Mouse (Mus musculus): ENCODE data around the gene Fam171a2. TPM values are rescaled to one million over a fixed set of nuclear protein-coding genes. Genes with fewer than 3 reads are reported as not detected.

Fam171a2 gene
- polyA plus RNA-seq, 1 experiment from 2014 or later, result 18.0 TPM

DNA sequence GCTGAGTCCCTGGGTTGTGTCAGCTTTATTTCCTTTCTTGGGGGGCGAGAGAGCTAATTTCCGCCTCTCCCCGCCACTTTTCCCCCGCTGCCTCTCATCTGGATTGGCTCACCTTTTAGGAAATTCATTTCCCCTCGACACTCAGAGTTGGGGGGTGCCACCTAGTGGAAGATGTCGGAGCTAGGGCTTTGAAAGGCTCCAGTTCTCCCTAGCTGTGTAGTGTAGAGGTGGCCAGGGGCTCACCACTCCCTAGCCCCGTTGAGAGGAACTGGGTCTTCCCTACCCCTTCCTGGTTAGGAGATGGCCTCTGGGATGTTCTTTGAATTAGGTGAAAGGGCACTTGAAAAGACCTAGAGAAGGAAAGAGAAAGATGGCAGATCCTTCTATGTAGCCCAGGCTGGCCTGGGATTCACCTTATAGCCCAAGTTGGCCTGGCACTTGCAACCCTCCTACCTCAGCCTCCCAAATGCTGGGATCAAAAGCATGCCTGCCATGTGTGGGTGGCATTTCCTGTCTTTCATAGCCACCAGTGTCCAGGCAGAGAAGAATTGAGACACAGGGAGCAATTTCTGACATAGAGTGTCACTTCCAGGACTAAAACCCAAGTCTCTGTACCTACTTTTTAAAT is 16.4 kb downstream of the Fam171a2 start:
- Histone ChIP-seq H3K4me1 (peaks cover 16% of the 10 kb centered on the region), H3K36me3 (peaks cover 20% of the 10 kb centered on the region), H3K27ac (replicated peaks) (peak overlapping the region; percentile 72), H3K4me3 (peak overlapping the region; percentile 54), H3K4me2 (replicated peaks) (peak overlapping the region; percentile 95), H3K9ac (replicated peaks) (peak overlapping the region; percentile 62), H3K9me3 (no peaks in the 10 kb centered on the region), H3K27me3 (peaks cover 21% of the 10 kb centered on the region)
- 0 out of 2 replicates have a peak, but pooled peaks have one; percentile 41 for ATAC-seq (ENCODE audit: low FRiP score, low read depth)
- WGBS, result 2% methylated on average over 7 of the region's 7 CpGs

DNA sequence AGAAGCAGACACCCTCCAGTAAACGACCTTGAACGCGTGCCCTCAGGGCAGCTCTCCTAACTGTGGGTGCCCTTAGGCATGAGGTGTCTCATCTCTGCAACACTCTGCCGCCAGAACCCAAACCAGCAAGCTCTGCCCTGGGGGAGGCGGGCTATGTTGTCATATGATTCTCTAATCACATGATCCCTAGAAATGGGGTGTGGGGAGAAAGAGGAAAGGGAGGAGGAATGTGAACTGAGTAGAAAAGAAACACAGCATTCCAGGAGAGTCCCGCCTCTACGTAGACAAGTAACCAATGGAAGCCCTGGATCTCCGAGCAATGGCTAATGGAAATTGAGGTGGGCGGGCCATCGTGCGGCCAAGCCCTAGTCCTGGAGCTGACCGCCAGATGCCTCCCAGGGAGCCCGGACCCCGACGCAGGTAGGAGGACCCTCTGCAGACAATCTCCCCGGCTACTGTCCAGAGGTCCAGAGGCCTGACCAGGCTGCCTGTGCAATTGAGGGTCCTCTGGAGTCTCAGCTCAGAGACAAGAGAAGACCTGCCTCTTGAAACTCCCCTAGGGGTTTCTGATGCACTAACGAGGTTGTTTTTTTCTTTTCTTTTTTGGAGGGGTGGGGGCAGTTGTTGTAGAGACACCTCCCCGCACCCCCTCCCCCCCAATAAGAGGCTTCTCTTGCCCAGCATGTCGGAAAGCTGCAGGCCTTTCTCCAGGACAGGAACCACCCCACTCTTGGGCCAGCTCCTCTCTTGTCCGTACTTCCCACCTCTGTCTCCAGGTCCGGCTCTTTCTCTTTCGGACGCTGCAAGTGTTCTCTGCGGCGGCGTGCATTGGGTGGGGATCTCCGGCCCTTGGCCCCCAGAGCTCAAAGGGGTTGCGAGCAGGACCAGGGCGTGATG is 17.1 kb downstream of the Fam171a2 start, which contains the start of gene Grn:
Gene Grn (plus strand): TSS at position 195 of the 897 bp plus-strand sequence.
- H3K9ac ChIP-seq (replicated peaks), result peak within 1 kb of the TSS; percentile 62
- H3K4me1 ChIP-seq, result peaks cover 16% of the 10 kb centered on the region
- H3K27me3 ChIP-seq, result peaks cover 21% of the 10 kb centered on the region
- H3K36me3 ChIP-seq, result peaks cover 12% of the 10 kb centered on the region
- peak within 1 kb of the TSS; percentile 54 for H3K4me3 ChIP-seq
- WGBS, result 1% methylated on average over 29 of the region's 29 CpGs
- peak within 1 kb of the TSS; percentile 72 for H3K27ac ChIP-seq (replicated peaks)
- peak within 1 kb of the TSS; percentile 95 for H3K4me2 ChIP-seq (replicated peaks)
- H3K9me3 ChIP-seq, result no peaks in the 10 kb centered on the region
- peak; percentile 90 for ATAC-seq (ENCODE audit: low FRiP score, low read depth)

DNA sequence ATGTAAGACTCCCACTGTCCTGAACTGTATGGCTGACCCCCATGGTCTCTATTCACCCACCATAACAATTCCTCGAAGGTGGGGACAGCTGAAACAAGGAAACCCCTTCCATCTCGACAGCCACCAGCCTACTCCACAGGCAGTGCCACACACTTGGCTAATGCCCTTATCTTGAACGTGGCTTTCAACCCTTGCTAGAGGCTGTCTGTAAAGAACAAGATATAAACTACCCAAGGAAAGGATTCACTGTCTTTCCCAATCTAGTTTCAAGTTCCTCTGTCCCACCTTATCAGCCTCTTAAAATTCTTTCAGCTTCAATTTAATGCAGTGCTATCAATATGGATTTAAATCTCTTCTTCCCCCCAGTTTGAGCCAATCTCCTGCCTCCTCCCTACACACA is 17.9 kb downstream of the Fam171a2 start:
- no peak for ATAC-seq (ENCODE audit: low FRiP score, low read depth)
- Histone ChIP-seq H3K27ac (replicated peaks) (no peak overlapping the region), H3K36me3 (peaks cover 4% of the 10 kb centered on the region), H3K4me1 (peaks cover 16% of the 10 kb centered on the region), H3K9ac (replicated peaks) (peak overlapping the region; percentile 43; the same call in 1 of the 2 replicates), H3K27me3 (peaks cover 21% of the 10 kb centered on the region), H3K4me2 (replicated peaks) (peak overlapping the region; percentile 95), H3K9me3 (no peaks in the 10 kb centered on the region), H3K4me3 (peak overlapping the region; percentile 54)
- WGBS, result 49% methylated on average over 3 of the region's 3 CpGs

DNA sequence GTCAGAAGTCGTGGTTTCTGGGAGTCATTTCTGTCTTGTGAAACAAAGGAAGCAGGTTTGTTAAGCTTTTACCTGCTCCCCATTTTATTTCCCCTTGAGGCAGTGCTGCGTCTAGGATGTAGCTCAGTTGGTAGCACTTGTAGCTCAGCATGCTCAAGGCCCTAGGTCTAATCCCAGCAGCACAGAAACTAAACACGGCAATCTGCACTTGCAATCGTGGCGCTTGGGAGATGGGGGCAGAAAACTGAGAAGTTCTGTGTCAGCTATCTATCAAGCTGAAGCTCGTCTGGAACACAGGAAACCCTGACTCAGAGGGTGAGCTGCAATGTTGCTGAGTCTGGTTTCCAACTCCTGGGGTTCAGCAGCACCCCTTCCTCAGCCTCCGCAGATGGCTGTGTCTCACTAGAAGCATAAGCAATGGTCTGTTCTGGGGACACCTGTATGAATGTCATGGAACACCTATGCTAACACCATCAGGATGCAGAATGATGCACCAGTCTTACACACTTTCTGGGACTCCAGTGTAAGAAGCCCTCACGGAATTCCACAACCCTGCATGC is 18.4 kb downstream of the Fam171a2 start:
- no peaks in the 10 kb centered on the region for H3K9me3 ChIP-seq
- WGBS, result 68% methylated on average over 8 of the region's 8 CpGs
- peaks cover 4% of the 10 kb centered on the region for H3K36me3 ChIP-seq
- no peak overlapping the region for H3K4me2 ChIP-seq (replicated peaks)
- ATAC-seq (ENCODE audit: low FRiP score, low read depth), result no peak
- H3K27me3 ChIP-seq, result peaks cover 21% of the 10 kb centered on the region
- H3K4me1 ChIP-seq, result peaks cover 16% of the 10 kb centered on the region
- no peak overlapping the region for H3K9ac ChIP-seq (replicated peaks)
- H3K27ac ChIP-seq (replicated peaks), result no peak overlapping the region
- no peak overlapping the region for H3K4me3 ChIP-seq

DNA sequence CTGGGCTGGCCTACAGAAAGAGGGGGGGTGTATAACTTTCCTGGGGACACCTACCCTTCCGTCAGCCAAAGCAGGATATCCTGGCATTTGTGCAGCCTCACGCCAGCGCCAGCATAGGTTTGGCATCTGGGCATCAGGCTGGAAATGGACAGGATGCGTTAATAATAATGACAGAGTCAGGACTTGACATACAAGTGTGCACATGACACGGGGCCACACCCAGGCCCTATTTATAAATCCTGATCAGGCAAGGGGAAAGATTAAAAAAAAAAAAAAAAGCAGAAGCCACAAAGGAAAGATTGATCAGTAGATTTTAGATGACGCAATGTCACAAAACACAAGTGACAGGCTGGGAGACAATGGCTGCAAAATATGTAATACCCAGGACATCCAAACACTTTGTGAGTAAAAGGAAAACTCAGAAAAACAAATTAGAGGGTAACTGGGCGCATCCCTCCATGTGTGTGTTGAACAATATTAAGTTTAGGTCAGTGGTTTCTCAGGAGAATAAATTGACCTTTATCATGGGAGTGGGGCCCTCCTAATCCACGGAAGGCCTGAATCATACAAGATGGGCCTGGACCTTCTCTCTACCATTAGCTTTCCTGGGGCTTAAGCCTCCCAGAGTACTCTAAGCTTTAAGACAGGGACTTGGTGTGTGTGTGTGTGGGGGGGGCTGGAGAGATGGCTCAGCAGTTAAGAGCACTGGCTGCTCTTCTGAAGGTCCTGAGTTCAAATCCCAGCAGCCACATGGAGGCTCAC is 21.7 kb downstream of the Fam171a2 start:
- H3K4me3 ChIP-seq, result no peak overlapping the region
- peaks cover 11% of the 10 kb centered on the region for H3K4me1 ChIP-seq
- no peak for ATAC-seq (ENCODE audit: low FRiP score, low read depth)
- WGBS, result 86% methylated on average over 8 of the region's 8 CpGs
- no peak overlapping the region for H3K27ac ChIP-seq (replicated peaks)
- H3K36me3 ChIP-seq, result no peaks in the 10 kb centered on the region
- no peak overlapping the region for H3K9ac ChIP-seq (replicated peaks)
- H3K27me3 ChIP-seq, result peaks cover 14% of the 10 kb centered on the region
- H3K9me3 ChIP-seq, result no peaks in the 10 kb centered on the region
- H3K4me2 ChIP-seq (replicated peaks), result no peak overlapping the region

DNA sequence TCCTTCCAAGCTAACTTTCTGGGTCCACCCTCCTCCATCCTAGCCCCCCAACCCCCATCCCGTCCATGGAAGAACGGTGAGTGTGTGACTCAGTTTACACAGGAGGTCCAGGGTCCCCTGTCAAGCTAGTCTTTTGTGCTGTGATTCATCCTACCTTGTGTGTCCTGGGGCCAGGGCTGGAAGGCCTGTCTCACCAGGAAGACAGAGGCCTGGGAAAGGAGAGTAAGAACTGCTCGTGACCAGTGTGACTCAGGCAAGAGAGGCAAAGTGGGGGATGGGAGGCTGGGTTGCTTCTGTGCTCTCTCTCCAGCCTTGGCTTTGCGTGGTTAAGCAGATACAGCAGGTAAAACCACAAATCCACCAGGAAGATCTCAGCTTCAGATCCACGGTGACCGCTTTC is 22.8 kb downstream of the Fam171a2 start:
- ATAC-seq (ENCODE audit: low FRiP score, low read depth), result no peak
- Histone ChIP-seq H3K4me2 (replicated peaks) (no peak overlapping the region), H3K9ac (replicated peaks) (no peak overlapping the region), H3K9me3 (no peaks in the 10 kb centered on the region), H3K27ac (replicated peaks) (no peak overlapping the region), H3K36me3 (no peaks in the 10 kb centered on the region), H3K4me1 (peaks cover 2% of the 10 kb centered on the region), H3K27me3 (peaks cover 13% of the 10 kb centered on the region), H3K4me3 (no peak overlapping the region)
- WGBS, result 79% methylated on average over 6 of the region's 6 CpGs

DNA sequence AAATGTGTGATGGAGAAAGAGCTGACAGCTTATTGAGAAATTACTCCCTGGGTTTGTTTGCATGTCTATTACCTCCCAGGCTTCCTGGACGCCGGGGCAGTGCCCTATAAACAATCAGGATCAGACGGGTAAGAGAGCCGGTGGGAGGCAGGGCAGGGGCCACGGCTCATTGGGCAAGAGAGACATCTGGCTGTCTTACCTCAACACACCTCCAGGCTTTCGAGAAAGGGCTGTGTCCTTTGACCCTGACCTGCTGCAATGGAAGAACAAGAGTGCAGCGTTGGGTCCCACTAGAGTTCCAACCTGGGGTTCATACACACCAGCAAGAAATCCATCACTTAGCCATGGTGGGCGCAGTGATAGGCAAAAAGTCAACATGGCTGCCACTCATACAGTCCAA is 25.9 kb downstream of the Fam171a2 start:
- Histone ChIP-seq H3K9me3 (no peaks in the 10 kb centered on the region), H3K9ac (replicated peaks) (no peak overlapping the region), H3K4me2 (replicated peaks) (no peak overlapping the region), H3K4me1 (no peaks in the 10 kb centered on the region), H3K36me3 (no peaks in the 10 kb centered on the region), H3K27me3 (peaks cover 4% of the 10 kb centered on the region; the same call in 1 of the 2 replicates), H3K4me3 (no peak overlapping the region), H3K27ac (replicated peaks) (no peak overlapping the region)
- no peak for ATAC-seq (ENCODE audit: low FRiP score, low read depth)
- WGBS, result 67% methylated on average over 8 of the region's 8 CpGs

DNA sequence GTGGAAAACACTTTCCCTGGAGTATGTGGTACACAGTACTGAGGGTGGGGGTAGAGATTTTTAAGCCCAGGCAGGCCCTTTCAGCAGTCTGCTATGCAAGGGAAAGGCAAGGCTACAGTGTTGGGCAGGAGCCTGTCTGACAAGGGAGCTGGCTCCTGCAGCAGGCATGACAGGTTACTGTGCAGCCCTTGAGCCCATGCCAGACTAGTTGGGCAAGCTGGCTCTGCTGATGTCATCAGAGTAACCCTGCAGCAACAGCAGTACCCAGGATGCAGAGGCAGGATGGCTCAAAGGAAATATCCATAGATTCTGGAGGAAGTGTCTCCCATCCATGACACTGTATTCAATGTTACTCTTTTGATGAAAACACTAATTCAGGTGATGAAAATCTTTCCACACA is 28.6 kb downstream of the Fam171a2 start:
- H3K27ac ChIP-seq (replicated peaks), result no peak overlapping the region
- H3K4me3 ChIP-seq, result no peak overlapping the region
- H3K9ac ChIP-seq (replicated peaks), result no peak overlapping the region
- no peak for ATAC-seq (ENCODE audit: low FRiP score, low read depth)
- no peaks in the 10 kb centered on the region for H3K9me3 ChIP-seq
- no peaks in the 10 kb centered on the region for H3K4me1 ChIP-seq
- H3K36me3 ChIP-seq, result no peaks in the 10 kb centered on the region
- H3K27me3 ChIP-seq, result peaks cover 4% of the 10 kb centered on the region; the same call in 1 of the 2 replicates
- no peak overlapping the region for H3K4me2 ChIP-seq (replicated peaks)

DNA sequence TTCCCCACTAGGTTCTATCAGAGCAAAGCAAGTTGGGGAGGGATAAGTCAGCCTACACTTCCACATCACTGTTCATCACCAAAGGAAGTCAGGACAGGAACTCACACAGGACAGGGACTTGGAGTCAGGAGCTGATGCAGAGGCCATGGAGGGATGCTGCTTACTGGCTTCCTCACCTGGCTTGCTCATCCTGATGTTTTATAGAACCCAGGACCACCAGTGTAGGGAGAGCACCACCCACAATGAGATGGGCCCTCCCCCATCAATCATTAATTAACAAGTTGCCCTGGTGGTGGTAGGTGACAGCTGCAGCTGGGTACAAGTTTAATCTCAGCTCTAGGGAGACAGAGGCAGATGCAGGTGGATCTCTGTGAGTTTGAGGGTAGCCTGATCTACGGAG is 30.3 kb downstream of the Fam171a2 start:
- H3K4me1 ChIP-seq, result no peaks in the 10 kb centered on the region
- peaks cover 4% of the 10 kb centered on the region; the same call in 1 of the 2 replicates for H3K27me3 ChIP-seq
- WGBS, result 87% methylated on average over 1 of the region's 1 CpGs
- H3K9me3 ChIP-seq, result no peaks in the 10 kb centered on the region
- H3K27ac ChIP-seq (replicated peaks), result no peak overlapping the region
- H3K36me3 ChIP-seq, result no peaks in the 10 kb centered on the region
- H3K4me3 ChIP-seq, result no peak overlapping the region
- no peak overlapping the region for H3K9ac ChIP-seq (replicated peaks)
- H3K4me2 ChIP-seq (replicated peaks), result no peak overlapping the region
- ATAC-seq (ENCODE audit: low FRiP score, low read depth), result no peak

DNA sequence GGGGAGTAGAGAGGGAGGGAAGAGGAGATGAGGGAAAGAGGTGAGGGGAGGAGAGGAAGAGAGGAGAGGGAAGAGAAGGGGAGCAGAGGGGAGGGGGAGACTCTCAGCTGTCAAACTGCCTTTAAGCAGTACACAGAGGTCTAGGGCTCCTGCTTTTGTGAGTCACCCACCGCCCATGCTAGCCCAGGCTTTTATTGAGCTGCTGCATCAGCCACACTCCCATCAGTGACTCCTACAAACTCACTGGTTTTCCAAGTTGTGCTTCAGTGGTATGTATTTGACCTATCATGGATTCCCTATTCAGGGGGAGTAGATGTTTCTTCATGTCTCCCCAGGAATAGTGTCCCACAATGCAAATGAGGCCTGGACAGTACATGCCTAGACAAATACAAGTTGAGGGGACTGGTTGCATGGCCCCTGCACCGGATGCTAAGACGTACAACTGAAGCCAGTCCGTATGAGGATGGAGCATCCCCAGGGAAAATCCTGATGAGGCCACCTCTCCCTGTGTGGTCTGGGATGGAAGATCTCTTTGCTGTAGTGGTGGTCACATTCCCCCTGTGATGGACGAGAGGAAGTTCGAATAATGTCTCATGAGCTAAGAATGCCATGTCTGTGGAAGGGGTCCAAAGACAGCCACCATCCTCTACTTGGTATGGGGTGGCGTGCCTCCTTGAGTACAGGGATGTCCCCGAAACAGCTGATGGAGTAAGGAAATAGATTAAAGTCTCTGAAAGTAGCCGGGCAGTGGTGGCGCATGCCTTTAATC is 32.3 kb downstream of the Fam171a2 start:
- Histone ChIP-seq H3K9me3 (no peaks in the 10 kb centered on the region), H3K36me3 (no peaks in the 10 kb centered on the region), H3K4me2 (replicated peaks) (no peak overlapping the region), H3K4me1 (0 out of 2 replicates have a peak, but pooled peaks cover 3% of the 10 kb centered on the region), H3K27ac (replicated peaks) (no peak overlapping the region), H3K4me3 (no peak overlapping the region), H3K27me3 (no peaks in the 10 kb centered on the region; the same call in 1 of the 2 replicates), H3K9ac (replicated peaks) (no peak overlapping the region)
- WGBS, result 71% methylated on average over 10 of the region's 10 CpGs
- ATAC-seq (ENCODE audit: low FRiP score, low read depth), result no peak

DNA sequence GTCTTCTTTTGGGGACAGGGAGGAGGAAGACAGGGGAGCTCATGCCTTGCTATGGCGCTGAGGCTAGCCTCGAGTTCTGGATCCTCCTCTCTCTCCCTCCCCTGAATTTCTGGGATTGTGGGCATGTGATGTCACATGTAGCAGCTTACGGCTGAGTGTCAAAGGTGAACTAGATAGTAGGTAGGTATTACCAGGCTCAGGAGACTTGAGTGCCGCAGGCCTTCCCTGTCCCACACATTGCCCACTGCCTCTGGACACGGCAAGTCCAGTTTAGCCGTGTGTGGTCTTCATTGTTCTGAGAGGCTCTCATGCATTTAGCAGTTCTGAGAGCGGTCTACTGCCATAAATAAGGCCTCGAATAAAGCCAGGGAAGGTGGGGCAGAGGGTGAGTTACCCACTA is 34.4 kb downstream of the Fam171a2 start:
- WGBS, result 74% methylated on average over 8 of the region's 8 CpGs
- ATAC-seq (ENCODE audit: low FRiP score, low read depth), result no peak
- no peak overlapping the region for H3K4me3 ChIP-seq
- no peaks in the 10 kb centered on the region; the same call in 1 of the 2 replicates for H3K27me3 ChIP-seq
- H3K4me1 ChIP-seq, result 0 out of 2 replicates have a peak, but pooled peaks cover 3% of the 10 kb centered on the region
- H3K4me2 ChIP-seq (replicated peaks), result no peak overlapping the region
- no peaks in the 10 kb centered on the region for H3K9me3 ChIP-seq
- H3K27ac ChIP-seq (replicated peaks), result no peak overlapping the region
- no peaks in the 10 kb centered on the region for H3K36me3 ChIP-seq
- no peak overlapping the region for H3K9ac ChIP-seq (replicated peaks)

All from midbrain, embryonic 12.5 days (tissue).